Mouse (Mus musculus): Measurements from ENCODE around the gene Racgap1.

Racgap1 gene

DNA sequence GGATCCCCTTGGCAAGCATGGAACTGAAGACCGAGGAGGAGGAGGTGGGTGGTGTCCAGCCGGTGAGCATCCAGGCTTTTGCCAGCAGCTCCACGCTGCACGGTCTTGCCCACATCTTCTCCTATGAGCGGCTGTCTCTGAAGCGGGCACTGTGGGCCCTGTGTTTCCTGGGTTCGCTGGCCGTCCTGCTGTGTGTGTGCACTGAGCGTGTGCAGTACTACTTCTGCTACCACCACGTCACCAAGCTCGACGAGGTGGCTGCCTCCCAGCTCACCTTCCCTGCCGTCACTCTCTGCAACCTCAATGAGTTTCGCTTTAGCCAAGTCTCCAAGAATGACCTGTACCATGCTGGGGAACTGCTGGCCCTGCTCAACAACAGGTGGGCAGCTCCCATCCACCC is 20.3 kb upstream of the Racgap1 start:
- Histone ChIP-seq H3K27me3 (ENCODE audit: control insufficient read depth, insufficient read depth, low read length, poor library complexity, severe bottlenecking) (no peaks in the 10 kb centered on the region; the same call in 1 of the 2 replicates), H3K36me3 (ENCODE audit: control insufficient read depth, insufficient read depth, low read length, poor library complexity, severe bottlenecking) (no peaks in the 10 kb centered on the region)
- no peak for DNase-seq (ENCODE audit: low read depth, low spot score)

DNA sequence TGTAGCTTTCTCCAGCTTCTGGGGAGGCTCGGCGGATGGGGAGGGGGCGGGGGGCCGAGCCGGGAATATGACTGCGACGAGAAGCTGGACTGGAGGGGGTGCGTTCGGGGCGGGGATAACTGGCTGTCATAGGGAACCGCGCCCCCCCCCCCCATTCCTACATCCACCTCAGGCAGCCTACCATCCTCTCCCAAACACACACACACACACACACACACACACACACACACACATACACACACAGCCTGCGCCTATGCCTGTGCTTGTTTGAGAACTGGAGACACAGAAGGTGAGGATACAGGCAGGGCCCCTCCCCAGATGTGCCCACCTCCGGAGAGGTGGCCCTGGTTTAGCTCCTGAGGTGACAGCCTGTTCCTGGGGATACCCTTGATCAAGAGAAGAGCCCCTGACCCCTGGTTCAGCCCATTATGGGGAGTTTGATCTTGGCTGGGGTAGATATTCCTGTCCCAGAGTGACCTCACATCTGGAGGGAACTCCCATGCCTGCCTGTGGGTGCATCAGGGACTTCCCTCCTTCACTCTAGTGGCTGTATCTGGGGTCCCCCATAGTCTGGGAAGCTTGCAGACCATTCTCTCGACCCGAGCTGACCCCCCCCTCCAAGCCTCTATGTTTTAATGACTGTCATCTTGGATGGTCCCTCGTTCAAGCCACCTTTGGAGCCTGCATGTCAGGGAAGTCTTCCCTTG is 19.7 kb upstream of the Racgap1 start:
- Histone ChIP-seq H3K27me3 (ENCODE audit: control insufficient read depth, insufficient read depth, low read length, poor library complexity, severe bottlenecking) (no peaks in the 10 kb centered on the region; the same call in 1 of the 2 replicates), H3K36me3 (ENCODE audit: control insufficient read depth, insufficient read depth, low read length, poor library complexity, severe bottlenecking) (no peaks in the 10 kb centered on the region)

DNA sequence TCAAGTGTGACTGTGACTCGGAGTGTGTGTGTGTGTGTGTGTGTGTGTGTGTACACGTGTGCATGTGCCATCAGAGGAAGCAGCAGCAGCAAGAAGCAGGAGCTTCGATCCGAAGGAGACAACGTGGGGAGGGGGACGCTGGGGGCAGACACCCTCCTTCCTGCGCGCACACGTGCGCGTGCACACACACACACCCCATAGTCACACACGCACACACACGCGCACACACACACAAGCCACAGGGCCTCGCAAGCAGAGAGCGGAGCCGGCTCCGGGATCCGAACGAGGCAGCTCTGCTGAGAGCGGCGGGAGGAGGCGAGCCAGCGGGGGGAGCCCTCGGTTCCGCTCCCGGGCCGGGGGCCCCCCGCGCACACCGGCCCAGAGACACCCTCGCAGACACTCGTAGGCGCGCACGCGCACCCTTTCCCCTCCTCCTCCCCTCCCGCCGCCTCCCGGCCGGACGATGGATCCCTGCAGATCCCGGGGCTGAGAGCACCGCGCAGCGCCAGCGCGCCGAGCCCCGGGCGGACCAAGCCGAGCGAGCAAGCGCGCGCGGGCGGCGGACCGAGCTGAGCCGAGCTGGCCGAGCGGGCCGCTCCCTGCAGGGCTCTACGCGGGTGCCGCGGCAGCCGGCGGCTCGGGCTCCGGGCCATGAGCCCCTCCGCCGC is 18.8 kb upstream of the Racgap1 start, which contains the start of gene Asic1:
Asic1 (plus strand) TSS at position 215 of the 668 bp plus-strand sequence.
- Histone ChIP-seq H3K27me3 (ENCODE audit: control insufficient read depth, insufficient read depth, low read length, poor library complexity, severe bottlenecking) (no peaks in the 10 kb centered on the region; the same call in 1 of the 2 replicates), H3K36me3 (ENCODE audit: control insufficient read depth, insufficient read depth, low read length, poor library complexity, severe bottlenecking) (no peaks in the 10 kb centered on the region)
- DNase-seq (ENCODE audit: low read depth, low spot score), result peak; percentile 29

More for the DNA sequence above, 19.7 kb upstream of the Racgap1 start:
- no peak for DNase-seq (ENCODE audit: low read depth, low spot score)

DNA sequence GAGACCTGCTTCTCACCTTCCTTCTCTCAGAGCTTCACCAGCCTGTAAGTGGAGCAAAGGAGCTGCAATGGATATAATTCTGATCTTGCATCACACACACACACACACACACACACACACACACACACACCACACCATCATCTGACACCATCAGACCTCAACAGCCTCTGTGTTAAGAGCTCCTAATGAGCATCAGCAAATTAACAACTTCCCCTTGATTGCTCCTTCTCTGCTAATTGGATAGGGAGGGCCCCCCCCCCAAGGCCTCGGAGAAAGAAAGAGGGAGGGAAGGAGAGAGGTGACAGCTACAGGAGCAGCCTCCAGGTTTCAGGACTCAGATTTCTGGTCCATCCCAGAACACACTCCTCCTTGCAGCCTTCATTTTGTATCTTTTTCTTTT is 17.9 kb upstream of the Racgap1 start:
- 0 out of 2 replicates have a peak, but pooled peaks cover 1% of the 10 kb centered on the region for H3K27me3 ChIP-seq (ENCODE audit: control insufficient read depth, insufficient read depth, low read length, poor library complexity, severe bottlenecking)

DNA sequence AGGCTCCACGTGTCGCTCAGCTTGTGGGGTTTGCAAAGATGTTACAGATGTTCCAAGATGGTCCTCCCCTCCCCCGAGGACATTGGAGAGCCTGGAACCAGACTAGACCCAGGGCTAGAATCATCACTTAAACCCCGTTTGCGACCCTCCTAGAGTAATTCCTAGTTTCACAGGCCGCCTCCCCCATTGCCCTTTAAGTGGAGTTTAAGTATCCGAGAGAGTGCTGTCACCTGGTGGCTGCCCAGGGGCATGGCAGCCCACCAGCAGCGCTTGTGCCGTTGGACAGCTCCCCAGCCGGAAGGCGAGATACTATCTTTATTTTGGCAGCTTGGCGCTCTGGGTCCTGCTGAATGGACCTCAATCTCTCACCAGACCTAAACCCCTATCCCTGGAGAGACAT is 17.4 kb upstream of the Racgap1 start:
- Histone ChIP-seq H3K27me3 (ENCODE audit: control insufficient read depth, insufficient read depth, low read length, poor library complexity, severe bottlenecking) (0 out of 2 replicates have a peak, but pooled peaks cover 1% of the 10 kb centered on the region), H3K36me3 (ENCODE audit: control insufficient read depth, insufficient read depth, low read length, poor library complexity, severe bottlenecking) (no peaks in the 10 kb centered on the region)
- peak; percentile 72 for DNase-seq (ENCODE audit: low read depth, low spot score)

More for the DNA sequence above, 17.9 kb upstream of the Racgap1 start:
- DNase-seq (ENCODE audit: low read depth, low spot score), result no peak
- H3K36me3 ChIP-seq (ENCODE audit: control insufficient read depth, insufficient read depth, low read length, poor library complexity, severe bottlenecking), result no peaks in the 10 kb centered on the region

DNA sequence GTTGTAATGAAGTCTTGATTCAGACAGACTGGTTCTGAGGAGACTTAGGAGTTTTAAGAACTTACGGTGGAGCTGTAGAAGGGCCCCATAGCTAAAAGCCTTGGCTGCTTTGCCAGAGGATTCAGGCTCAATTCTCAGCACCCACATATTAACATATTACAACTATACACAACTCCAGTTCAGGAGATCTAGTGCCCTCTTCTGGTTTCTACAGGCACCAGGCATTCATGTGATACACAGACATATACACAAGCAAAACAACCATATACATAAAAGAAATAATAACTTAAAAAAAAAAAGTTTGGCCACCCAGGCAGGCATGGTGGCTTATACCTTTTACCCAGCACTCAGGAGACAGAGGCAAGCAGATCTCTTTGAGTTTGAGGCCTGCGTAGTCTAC is 16.1 kb upstream of the Racgap1 start:
- Histone ChIP-seq H3K36me3 (ENCODE audit: control insufficient read depth, insufficient read depth, low read length, poor library complexity, severe bottlenecking) (no peaks in the 10 kb centered on the region), H3K27me3 (ENCODE audit: control insufficient read depth, insufficient read depth, low read length, poor library complexity, severe bottlenecking) (0 out of 2 replicates have a peak, but pooled peaks cover 1% of the 10 kb centered on the region)
- DNase-seq (ENCODE audit: low read depth, low spot score), result no peak

DNA sequence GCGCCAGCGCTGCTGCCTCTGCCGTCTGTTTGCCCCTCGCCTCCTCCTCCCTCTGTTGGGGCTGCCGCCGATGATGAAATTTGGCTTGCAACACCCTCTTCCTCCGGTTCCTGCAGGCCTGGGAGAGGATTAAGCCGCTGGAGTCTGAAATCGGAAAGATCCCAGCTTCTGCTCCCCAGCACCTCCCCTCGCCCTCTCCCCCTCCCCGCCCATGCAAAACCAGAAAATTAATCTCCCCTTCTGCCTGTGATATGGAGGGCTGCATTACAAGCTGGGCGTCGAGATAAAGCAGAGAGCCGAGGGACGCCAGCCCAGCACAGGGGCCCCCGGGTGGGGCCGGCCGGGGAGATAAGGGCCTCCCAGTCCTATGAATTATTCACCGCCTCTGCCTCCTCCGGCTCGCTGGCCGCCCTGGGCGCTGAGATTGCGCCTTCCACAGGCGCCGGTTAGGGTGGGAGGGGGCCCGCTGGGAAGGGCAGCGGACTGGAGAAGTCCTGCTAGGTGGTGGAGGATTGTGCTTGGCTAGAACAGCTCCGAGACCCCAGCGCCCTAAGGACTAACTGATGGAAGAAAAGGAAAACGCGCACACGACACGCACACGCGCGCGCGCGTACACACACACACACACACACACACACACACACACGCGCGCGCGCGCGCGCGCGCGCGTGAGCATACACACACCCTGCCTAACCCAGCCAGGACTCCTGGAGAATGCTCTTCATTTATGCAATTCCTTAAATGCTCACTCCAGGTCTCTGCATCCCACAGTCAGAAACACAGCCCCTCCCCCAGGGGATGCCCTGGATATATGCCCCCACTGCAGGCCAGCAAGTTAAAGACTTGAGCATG is 13.4 kb upstream of the Racgap1 start:
- H3K36me3 ChIP-seq (ENCODE audit: control insufficient read depth, insufficient read depth, low read length, poor library complexity, severe bottlenecking), result no peaks in the 10 kb centered on the region
- H3K27me3 ChIP-seq (ENCODE audit: control insufficient read depth, insufficient read depth, low read length, poor library complexity, severe bottlenecking), result 0 out of 2 replicates have a peak, but pooled peaks cover 1% of the 10 kb centered on the region
- DNase-seq (ENCODE audit: low read depth, low spot score), result no peak

DNA sequence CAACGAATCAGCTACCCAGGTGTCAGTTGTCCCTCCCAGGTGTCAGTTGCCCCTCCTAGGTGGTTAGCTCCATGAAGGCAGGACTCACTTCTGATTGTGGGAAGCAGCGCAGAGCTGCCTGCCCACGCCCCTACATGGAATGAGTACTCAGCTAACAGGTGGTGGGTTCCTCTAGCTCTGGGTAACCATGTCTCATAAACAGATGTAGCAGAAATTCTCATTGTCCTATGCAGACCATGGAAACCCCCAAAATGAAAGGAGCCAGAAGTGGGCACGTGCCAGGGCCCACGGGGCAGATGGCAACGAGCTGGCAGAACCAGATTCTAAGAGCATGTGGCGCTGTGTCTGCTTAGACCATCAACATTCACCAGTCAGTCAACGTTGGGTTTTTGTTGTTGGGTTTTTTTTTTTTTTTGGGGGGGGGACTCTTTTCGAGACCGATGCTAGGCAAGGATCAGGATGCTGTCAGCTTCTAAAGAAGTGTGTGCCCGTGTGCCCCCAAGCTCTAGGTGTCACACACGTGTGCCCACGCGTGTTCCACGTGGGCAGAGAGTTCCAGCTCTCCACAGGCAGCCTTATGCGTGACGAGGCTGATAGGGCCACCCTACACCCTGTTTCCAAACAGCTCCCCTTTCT is 12.6 kb upstream of the Racgap1 start:
- DNase-seq (ENCODE audit: low read depth, low spot score), result no peak
- Histone ChIP-seq H3K27me3 (ENCODE audit: control insufficient read depth, insufficient read depth, low read length, poor library complexity, severe bottlenecking) (0 out of 2 replicates have a peak, but pooled peaks cover 1% of the 10 kb centered on the region), H3K36me3 (ENCODE audit: control insufficient read depth, insufficient read depth, low read length, poor library complexity, severe bottlenecking) (no peaks in the 10 kb centered on the region)

DNA sequence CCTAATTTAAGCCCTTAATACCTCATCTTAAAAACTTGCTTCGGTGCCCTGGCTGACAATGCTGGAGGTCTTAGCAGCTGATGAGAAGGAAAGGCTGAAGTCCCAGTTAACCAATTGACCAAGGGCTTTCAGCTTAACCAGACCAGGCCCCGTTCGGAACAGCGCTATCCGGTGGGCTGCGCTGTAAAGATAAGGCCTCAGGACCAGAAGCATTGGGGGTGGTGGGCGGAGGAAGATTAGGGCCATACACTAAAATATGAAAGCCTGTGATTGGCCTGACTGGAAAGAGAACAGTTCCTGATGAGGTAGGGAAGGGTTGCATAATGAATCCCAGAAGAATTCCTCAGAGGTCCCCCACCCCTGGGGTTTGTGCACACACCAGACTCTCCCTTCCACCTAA is 10.9 kb upstream of the Racgap1 start:
- DNase-seq (ENCODE audit: low read depth, low spot score), result no peak
- no peaks in the 10 kb centered on the region for H3K36me3 ChIP-seq (ENCODE audit: control insufficient read depth, insufficient read depth, low read length, poor library complexity, severe bottlenecking)
- 0 out of 2 replicates have a peak, but pooled peaks cover 1% of the 10 kb centered on the region for H3K27me3 ChIP-seq (ENCODE audit: control insufficient read depth, insufficient read depth, low read length, poor library complexity, severe bottlenecking)

DNA sequence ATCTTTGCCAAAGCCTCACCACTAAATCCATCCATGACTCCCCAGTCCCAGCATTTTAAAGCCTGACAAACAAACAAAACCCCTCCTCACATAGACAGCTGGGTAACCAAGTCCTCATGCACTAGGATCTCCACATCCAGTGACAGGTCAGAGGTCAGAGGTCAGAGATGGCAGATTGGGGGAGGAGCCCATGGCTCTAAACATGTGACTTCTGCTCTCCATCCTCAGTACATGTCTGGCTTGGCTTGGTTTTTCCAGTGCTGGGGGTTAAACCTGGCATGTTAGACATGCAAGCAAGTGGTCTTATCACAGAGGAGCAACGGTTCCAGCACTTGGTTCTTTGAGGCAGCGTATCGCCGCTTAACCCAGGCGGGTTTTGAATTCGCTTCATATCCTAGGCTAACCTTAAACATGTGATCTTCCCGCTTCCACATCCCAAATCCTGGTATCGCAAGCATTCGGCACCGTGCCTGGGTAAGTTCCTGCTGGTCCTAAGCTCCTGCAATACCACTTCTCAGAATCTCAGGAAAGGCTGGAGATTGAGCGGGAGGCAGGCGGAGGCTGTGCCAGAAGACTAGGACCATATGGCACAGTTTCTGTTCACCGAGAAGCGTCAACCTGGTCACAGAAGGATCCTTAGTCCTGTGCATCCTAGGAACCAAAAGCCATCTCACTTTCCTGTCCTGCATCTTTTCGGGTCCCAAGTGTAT is 9.8 kb upstream of the Racgap1 start:
- DNase-seq (ENCODE audit: low read depth, low spot score), result no peak
- 0 out of 2 replicates have a peak, but pooled peaks cover 1% of the 10 kb centered on the region for H3K27me3 ChIP-seq (ENCODE audit: control insufficient read depth, insufficient read depth, low read length, poor library complexity, severe bottlenecking)

DNA sequence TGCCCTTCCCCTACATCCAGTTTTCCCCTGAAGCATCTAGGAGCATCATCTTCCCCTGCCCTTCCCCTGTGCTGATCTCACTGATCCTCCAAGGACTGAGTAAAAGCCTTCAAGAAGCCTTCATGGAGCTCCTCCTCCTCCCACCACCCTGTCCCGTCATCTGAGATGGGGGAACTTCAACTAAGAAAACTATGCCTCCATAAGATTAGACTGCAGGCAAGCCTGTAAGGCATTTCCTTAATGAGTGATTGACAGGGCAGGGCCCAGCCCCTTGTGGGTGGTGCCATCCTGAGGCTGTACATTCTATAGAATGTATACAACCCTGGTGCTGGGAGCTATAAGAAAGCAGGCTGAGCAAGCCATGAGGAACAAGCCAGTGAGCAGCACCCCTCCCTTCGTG is 7.0 kb upstream of the Racgap1 start:
- no peaks in the 10 kb centered on the region for H3K27me3 ChIP-seq (ENCODE audit: control insufficient read depth, insufficient read depth, low read length, poor library complexity, severe bottlenecking)
- DNase-seq (ENCODE audit: low read depth, low spot score), result no peak
- H3K36me3 ChIP-seq (ENCODE audit: control insufficient read depth, insufficient read depth, low read length, poor library complexity, severe bottlenecking), result no peaks in the 10 kb centered on the region

More for the DNA sequence above, 9.8 kb upstream of the Racgap1 start:
- no peaks in the 10 kb centered on the region for H3K36me3 ChIP-seq (ENCODE audit: control insufficient read depth, insufficient read depth, low read length, poor library complexity, severe bottlenecking)

DNA sequence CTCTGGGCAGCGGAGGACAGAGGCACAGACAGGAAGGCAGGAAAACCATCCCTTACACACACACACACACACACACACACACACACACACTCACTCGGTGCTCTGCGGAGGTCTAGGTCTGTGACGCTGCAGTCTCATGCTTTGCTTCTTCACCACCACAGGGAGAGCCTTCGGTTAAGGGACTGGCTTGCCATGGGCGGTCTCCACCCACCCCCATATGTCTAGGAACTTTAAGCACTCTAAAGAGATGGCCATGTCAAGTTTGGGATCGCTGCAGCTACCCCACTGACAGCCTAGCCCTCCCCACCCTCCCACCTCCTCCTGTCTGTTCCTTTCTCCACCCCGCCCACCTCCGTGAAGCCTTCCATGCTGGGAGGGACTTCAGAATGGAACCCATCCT is 4.5 kb upstream of the Racgap1 start:
- Histone ChIP-seq H3K36me3 (ENCODE audit: control insufficient read depth, insufficient read depth, low read length, poor library complexity, severe bottlenecking) (no peaks in the 10 kb centered on the region), H3K27me3 (ENCODE audit: control insufficient read depth, insufficient read depth, low read length, poor library complexity, severe bottlenecking) (no peaks in the 10 kb centered on the region)
- DNase-seq (ENCODE audit: low read depth, low spot score), result no peak

DNA sequence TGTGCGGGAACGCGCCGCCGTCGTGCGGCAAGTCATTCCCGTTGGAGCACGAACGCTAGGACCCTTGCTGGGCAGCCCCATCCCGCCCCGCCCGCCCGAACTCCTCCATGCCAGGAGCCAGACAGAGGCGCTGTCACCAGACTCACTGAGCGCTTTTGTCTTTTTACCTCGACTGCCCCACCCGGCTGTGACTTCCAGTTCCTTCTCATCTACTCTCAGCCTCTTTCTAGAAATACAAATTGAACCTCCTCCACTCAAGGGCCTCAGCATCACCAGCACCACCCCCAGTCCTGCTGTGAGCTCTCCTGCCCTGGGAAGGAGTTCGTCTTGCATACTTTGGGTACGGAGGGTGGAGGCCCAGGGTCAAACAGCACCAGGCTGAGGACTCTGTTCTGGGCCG is 2.4 kb upstream of the Racgap1 start:
- Histone ChIP-seq H3K27me3 (ENCODE audit: control insufficient read depth, insufficient read depth, low read length, poor library complexity, severe bottlenecking) (no peaks in the 10 kb centered on the region), H3K36me3 (ENCODE audit: control insufficient read depth, insufficient read depth, low read length, poor library complexity, severe bottlenecking) (no peaks in the 10 kb centered on the region)
- DNase-seq (ENCODE audit: low read depth, low spot score), result no peak

DNA sequence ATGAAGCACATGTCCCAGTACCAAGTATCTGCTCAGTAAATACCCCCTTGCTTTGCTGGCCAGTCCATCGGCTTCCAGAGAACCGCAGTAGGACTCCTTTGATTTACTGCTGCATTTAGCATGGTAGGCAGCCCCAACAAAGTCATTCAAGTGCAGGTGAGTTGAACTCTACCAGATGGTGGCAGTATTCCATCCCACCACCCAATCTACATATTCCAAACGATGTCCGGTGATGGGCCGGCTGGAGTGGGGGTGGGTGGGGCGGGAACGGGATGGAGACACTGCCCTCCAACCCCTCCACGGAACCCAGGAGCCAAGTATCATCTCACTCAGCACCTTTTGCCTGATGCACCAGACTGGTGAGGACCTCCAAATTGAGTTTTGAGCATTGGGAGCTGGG is 1.8 kb upstream of the Racgap1 start:
- no peaks in the 10 kb centered on the region for H3K27me3 ChIP-seq (ENCODE audit: control insufficient read depth, insufficient read depth, low read length, poor library complexity, severe bottlenecking)
- peak; percentile 47 for DNase-seq (ENCODE audit: low read depth, low spot score)
- no peaks in the 10 kb centered on the region for H3K36me3 ChIP-seq (ENCODE audit: control insufficient read depth, insufficient read depth, low read length, poor library complexity, severe bottlenecking)
